Mouse (Mus musculus): Measurements from ENCODE around the gene Brd2. TPM values are rescaled to one million over a fixed set of nuclear protein-coding genes. Genes with fewer than 3 reads are reported as not detected.

The Brd2 gene
- total RNA-seq, 1 experiment from 2014 or later, result 714 TPM

Other genes starting within 250 kb of the Brd2 start
- gene Gm7029, start 248.8 kb downstream of the Brd2 start, total RNA-seq (2017), result not detected in 2 replicates
- 0.86 and 3.0 TPM in 2 replicates for gene Kifc1, start 232.0 kb downstream of the Brd2 start, total RNA-seq (2017)
- gene Platr17, start 217.5 kb downstream of the Brd2 start, total RNA-seq (2017), result 0.93 TPM in 1 of 2 replicates, not detected in the other
- 74.4 and 81.8 TPM in 2 replicates for gene Daxx, start 213.2 kb downstream of the Brd2 start, total RNA-seq (2017)
- gene Tapbp, start 206.7 kb downstream of the Brd2 start, total RNA-seq (2017), result 198 and 225 TPM in 2 replicates
- 39.3 and 41.3 TPM in 2 replicates for gene Zbtb22, start 206.7 kb downstream of the Brd2 start, total RNA-seq (2017)
- 146 and 180 TPM in 2 replicates for gene Rgl2, start 193.1 kb downstream of the Brd2 start, total RNA-seq (2017)
- gene Pfdn6, start 182.3 kb downstream of the Brd2 start, total RNA-seq (2017), result 63.5 and 71.6 TPM in 2 replicates
- 16.1 and 24.2 TPM in 2 replicates for gene Wdr46, start 182.0 kb downstream of the Brd2 start, total RNA-seq (2017)
- 7.1 and 7.7 TPM in 2 replicates for gene B3galt4, start 171.1 kb downstream of the Brd2 start, total RNA-seq (2017)
- gene Vps52, start 166.8 kb downstream of the Brd2 start, total RNA-seq (2017), result 31.5 and 40.8 TPM in 2 replicates
- gene Rps18, start 166.6 kb downstream of the Brd2 start, total RNA-seq (2017), result 780 and 810 TPM in 2 replicates
- 1,803 and 2,030 TPM in 2 replicates for gene H2-K1, start 122.3 kb downstream of the Brd2 start, total RNA-seq (2017)
- gene Ring1, start 98.0 kb downstream of the Brd2 start, total RNA-seq (2017), result 14.8 and 24.3 TPM in 2 replicates
- gene H2-Ke6, start 94.6 kb downstream of the Brd2 start, total RNA-seq (2017), result 89.7 and 114 TPM in 2 replicates
- 65.5 and 69.1 TPM in 2 replicates for gene Slc39a7, start 91.0 kb downstream of the Brd2 start, total RNA-seq (2017)
- gene Rxrb, start 90.8 kb downstream of the Brd2 start, total RNA-seq (2017), result 65.3 and 70.2 TPM in 2 replicates
- 10.4 and 13.0 TPM in 2 replicates for gene Col11a2, start 83.2 kb downstream of the Brd2 start, total RNA-seq (2017)
- gene H2-Oa, start 30.3 kb downstream of the Brd2 start, total RNA-seq (2017), result 119 and 138 TPM in 2 replicates
- 221 and 234 TPM in 2 replicates for gene H2-DMa, start 3.1 kb downstream of the Brd2 start, total RNA-seq (2017)
- 699 and 729 TPM in 2 replicates for gene H2-DMb2, start 20.7 kb upstream of the Brd2 start, total RNA-seq (2017)
- 278 and 300 TPM in 2 replicates for gene H2-DMb1, start 30.4 kb upstream of the Brd2 start, total RNA-seq (2017)
- gene Tap1, start 64.9 kb upstream of the Brd2 start, total RNA-seq (2017), result 221 and 235 TPM in 2 replicates
- 132 and 176 TPM in 2 replicates for gene Psmb9, start 65.1 kb upstream of the Brd2 start, total RNA-seq (2017)
- 312 and 336 TPM in 2 replicates for gene Psmb8, start 75.1 kb upstream of the Brd2 start, total RNA-seq (2017)
- gene Tap2, start 80.9 kb upstream of the Brd2 start, total RNA-seq (2017), result 108 and 112 TPM in 2 replicates
- 965 and 1,002 TPM in 2 replicates for gene H2-Ob, start 116.3 kb upstream of the Brd2 start, total RNA-seq (2017)
- gene H2-Ab1, start 135.1 kb upstream of the Brd2 start, total RNA-seq (2017), result 2,894 and 2,999 TPM in 2 replicates
- gene H2-Aa, start 165.2 kb upstream of the Brd2 start, total RNA-seq (2017), result 2,237 and 2,269 TPM in 2 replicates
- 2,076 and 2,332 TPM in 2 replicates for gene H2-Eb1, start 183.2 kb upstream of the Brd2 start, total RNA-seq (2017)
- gene H2-Eb2, start 203.0 kb upstream of the Brd2 start, total RNA-seq (2017), result 52.6 and 54.0 TPM in 2 replicates
- gene Btnl2, start 232.2 kb upstream of the Brd2 start, total RNA-seq (2017), result 10.9 and 11.9 TPM in 2 replicates